Mouse (Mus musculus): ENCODE measurements at regions not wholly inside any gene's neighbourhood (a gene's known extent, or its start where the extent isn't known, plus 50 kb on each side); places are given as distances from the start of the nearest gene placed in this dataset.

- no peaks in the 10 kb centered on the region for H3K36me3 ChIP-seq (ENCODE audit: insufficient read depth, low read length)
- TF ChIP-seq CTCF (IDR thresholded peaks at IDR 0.05; ENCODE audit: low read depth): no peak
- ATAC-seq (replicated peaks; ENCODE audit: low FRiP score, low read depth) (no peak), DNase-seq (ENCODE audit: low spot score) (no peak)
- no peaks in the 10 kb centered on the region for H3K9me3 ChIP-seq (replicated peaks; ENCODE audit: low read length)
- no peak overlapping the region for H3K27ac ChIP-seq
- H3K9ac ChIP-seq (ENCODE audit: low read depth, low read length): no peak overlapping the region
- 44% methylated on average over 3 of the region's 3 CpGs for WGBS
- H3K4me2 ChIP-seq (ENCODE audit: low read length): no peak overlapping the region
- no peaks in the 10 kb centered on the region for H3K27me3 ChIP-seq (ENCODE audit: insufficient read depth, low read length)
- H3K4me1 ChIP-seq (replicated peaks; ENCODE audit: insufficient read depth, low read length): no peaks in the 10 kb centered on the region
- H3K4me3 ChIP-seq (replicated peaks; ENCODE audit: low read depth, low read length): no peak overlapping the region
These were observed 50.9 kb upstream of the Ier3 start for GRCm38 (mm10) chr17:35770599-35770998.

DNA sequence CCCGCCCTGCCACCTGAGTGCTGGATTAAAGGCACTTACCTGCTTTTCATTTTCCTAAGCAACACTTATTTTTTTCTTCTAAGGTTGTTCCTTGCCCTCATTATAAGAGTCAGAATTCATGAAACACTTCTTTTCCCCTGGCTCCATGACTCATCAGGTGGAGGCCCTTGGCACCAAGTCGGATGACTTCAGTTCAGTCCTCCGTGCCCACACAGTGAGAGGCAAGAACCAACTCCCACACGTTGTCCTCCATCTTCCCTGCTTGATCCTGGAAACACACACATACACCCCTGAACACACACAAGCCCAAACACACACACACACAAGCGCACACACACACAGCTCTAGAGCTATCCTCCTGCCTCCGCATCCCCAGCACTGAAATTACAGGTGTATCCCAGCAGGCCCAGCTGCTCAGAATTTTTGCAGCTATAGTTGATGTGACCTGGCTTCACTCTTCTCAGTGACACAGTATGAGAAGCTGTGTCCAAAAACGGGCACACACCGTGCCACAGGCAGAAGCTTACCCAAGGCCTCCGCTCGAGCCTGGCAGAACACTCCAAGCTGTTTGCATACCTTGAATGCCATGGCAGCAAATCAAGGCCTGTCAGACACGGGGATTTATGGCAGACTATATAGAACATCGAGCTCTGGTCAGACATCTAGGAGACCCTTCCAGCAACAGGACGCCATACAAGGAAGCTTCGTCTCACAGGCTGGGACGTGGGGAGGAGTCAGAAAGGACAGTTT lies 49.7 kb upstream of the Ier3 start:
- no peak for TF ChIP-seq CTCF (IDR thresholded peaks at IDR 0.05; ENCODE audit: low read depth)
- H3K27ac ChIP-seq: no peak overlapping the region
- H3K27me3 ChIP-seq (ENCODE audit: insufficient read depth, low read length): no peaks in the 10 kb centered on the region
- H3K4me1 ChIP-seq (replicated peaks; ENCODE audit: insufficient read depth, low read length): peaks cover 4% of the 10 kb centered on the region; the same call in 1 of the 2 replicates
- no peak overlapping the region for H3K4me2 ChIP-seq (ENCODE audit: low read length)
- no peaks in the 10 kb centered on the region for H3K36me3 ChIP-seq (ENCODE audit: insufficient read depth, low read length)
- DNase-seq (ENCODE audit: low spot score): no peak
- no peak overlapping the region for H3K4me3 ChIP-seq (replicated peaks; ENCODE audit: low read depth, low read length)
- H3K9ac ChIP-seq (ENCODE audit: low read depth, low read length): no peak overlapping the region
- no peaks in the 10 kb centered on the region for H3K9me3 ChIP-seq (replicated peaks; ENCODE audit: low read length)
- WGBS: 68% methylated on average over 15 of the region's 15 CpGs
- no peak for ATAC-seq (replicated peaks; ENCODE audit: low FRiP score, low read depth)
